Mouse (Mus musculus) olfactory bulb, adult 2 months (tissue): ENCODE results near the gene Olfm2.

Experiments used
- CTCF ChIP-seq: fragments of 200-500 bp; IDR thresholded peaks from 2 replicates; pipeline ENCODE4 v1.5.1; 2012; ENCODE audit warnings: low read depth, mild to moderate bottlenecking, low read length, moderate library complexity; ENCODE audit not compliant: insufficient read depth
- POLR2A ChIP-seq: fragments of 200-500 bp; IDR thresholded peaks from 2 replicates; pipeline ENCODE4 v1.6.1; 2012; ENCODE audit warnings: mild to moderate bottlenecking, low read depth, low read length, moderate library complexity; ENCODE audit not compliant: insufficient read depth

DNA sequence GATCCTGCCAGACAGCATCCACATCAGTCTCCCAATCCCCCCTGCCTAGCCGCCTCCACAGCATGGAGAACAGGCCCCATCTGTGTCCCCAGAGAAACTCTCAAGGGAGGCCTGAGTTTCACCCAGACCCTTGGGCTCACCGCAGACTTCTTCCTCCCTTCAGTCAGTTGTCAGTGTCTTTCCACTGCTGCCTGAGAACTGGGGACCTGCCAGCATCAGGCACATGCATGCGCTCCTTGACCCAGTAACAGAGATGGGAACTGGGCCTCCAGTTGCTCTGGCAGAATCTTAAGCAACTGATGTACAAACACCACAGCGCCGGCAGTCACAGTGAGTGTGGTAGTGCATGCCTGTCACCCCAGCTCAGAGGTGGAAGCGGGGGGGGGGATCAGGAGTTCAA is 12.7 kb upstream of the Olfm2 start:
- no peak for TF ChIP-seq POLR2A
- no peak for TF ChIP-seq CTCF
